Mouse (Mus musculus) cerebellum, adult 2 months (tissue): Measurements from ENCODE around the gene 5330417H12Rik.

Experiments used
- CTCF ChIP-seq: fragments of 200-500 bp; IDR thresholded peaks from 2 replicates; pipeline ENCODE4 v1.5.1; 2011; ENCODE audit warnings: low read depth, mild to moderate bottlenecking, control low read depth, low read length, moderate library complexity, borderline replicate concordance; ENCODE audit not compliant: insufficient read depth
- POLR2A ChIP-seq: fragments of 200-500 bp; IDR thresholded peaks from 2 replicates; pipeline ENCODE4 v1.6.1; 2011; ENCODE audit warnings: low read length, control low read depth, borderline replicate concordance; ENCODE audit not compliant: insufficient read depth

GRCm38 (mm10) chr7:107607766-107608165 lies 17.2 kb downstream of the 5330417H12Rik start:
- TF ChIP-seq CTCF = no peak
- no peak for TF ChIP-seq POLR2A
